Comparison of ENCODE assay signal across 19 mouse cellular contexts in the genomic region with DNA sequence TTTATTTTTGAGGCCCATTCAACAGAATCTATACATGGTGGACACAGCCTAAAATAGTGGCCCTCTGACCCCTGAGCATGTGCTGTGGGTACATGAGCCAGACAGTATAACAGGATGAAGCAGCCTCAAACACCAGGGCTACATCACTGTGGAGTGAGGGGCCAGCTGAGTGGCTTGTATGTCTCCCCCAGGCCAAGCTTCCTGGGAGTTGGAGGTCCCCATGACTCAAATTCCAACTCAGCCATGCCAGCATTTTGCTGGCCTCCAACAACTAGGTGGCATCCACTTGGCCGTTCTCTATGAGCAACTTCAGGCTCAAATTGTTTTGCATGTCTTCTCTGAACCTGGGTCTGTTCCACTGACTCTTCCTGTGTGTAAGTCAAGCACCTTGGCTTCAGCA.
"Had no signal": no experiment of that assay in that cellular context is flagged by ENCODE, and none has a peak within 500 bp of the region (broad histone marks: within the 10 kb centered on the region; RNA-seq: fewer than 3 reads in every experiment).

No protein-coding gene starts in this region.

- H3K9ac ChIP-seq: liver, embryonic 15.5 days; liver, postnatal 0 days; lung, embryonic 15.5 days; midbrain, embryonic 13.5 days; midbrain, embryonic 15.5 days; neural tube, embryonic 13.5 days; stomach, embryonic 15.5 days had no signal

- H3K36me3 ChIP-seq: liver, embryonic 15.5 days; lung, embryonic 15.5 days; midbrain, embryonic 13.5 days; midbrain, embryonic 15.5 days; neural tube, embryonic 13.5 days; stomach, embryonic 15.5 days had no signal

- H3K27me3 ChIP-seq: liver, embryonic 15.5 days; lung, embryonic 15.5 days; midbrain, embryonic 15.5 days; stomach, embryonic 15.5 days had no signal

- H3K27ac ChIP-seq: liver, embryonic 15.5 days; lung, embryonic 15.5 days; macrophage; midbrain, embryonic 13.5 days; midbrain, embryonic 15.5 days; neural tube, embryonic 13.5 days; stomach, embryonic 15.5 days; stomach, postnatal 0 days had no signal

- H3K4me2 ChIP-seq: liver, embryonic 15.5 days; lung, embryonic 15.5 days; midbrain, embryonic 11.5 days; midbrain, embryonic 13.5 days; midbrain, embryonic 15.5 days; neural tube, embryonic 13.5 days; stomach, embryonic 15.5 days had no signal

- H3K4me1 ChIP-seq: liver, embryonic 15.5 days; lung, embryonic 15.5 days; megakaryocyte, embryonic 14.5 days; midbrain, embryonic 13.5 days; midbrain, embryonic 15.5 days; neural tube, embryonic 13.5 days; stomach, embryonic 15.5 days had no signal

- ATAC-seq: liver, postnatal 0 days; lung, postnatal 0 days; midbrain, embryonic 13.5 days; midbrain, embryonic 15.5 days had no signal

- H3K9me3 ChIP-seq: liver, embryonic 15.5 days; lung, embryonic 15.5 days; megakaryocyte, embryonic 14.5 days; midbrain, embryonic 13.5 days; midbrain, embryonic 15.5 days; neural tube, embryonic 13.5 days; stomach, embryonic 15.5 days had no signal

- H3K4me3 ChIP-seq: liver, embryonic 15.5 days; lung, embryonic 15.5 days; megakaryocyte, embryonic 14.5 days; midbrain, embryonic 13.5 days; midbrain, embryonic 15.5 days; neural tube, embryonic 13.5 days; stomach, embryonic 15.5 days had no signal

- DNase-seq: liver, postnatal 0 days; lung, adult 2 months; lung, postnatal 14 days; lung, postnatal 36 days; right cerebral cortex, postnatal 14 days; thymus, adult 2 months; thymus, postnatal 25 days; thymus, postnatal 4 days had no signal
